Mouse (Mus musculus) kidney, postnatal 0 days (tissue): ENCODE measurements at regions not wholly inside any gene's neighbourhood (a gene's known extent, or its start where the extent isn't known, plus 50 kb on each side); places are given as distances from the start of the nearest gene placed in this dataset.
"Not testable (repeated sequence)": the region's sequence is repeated elsewhere in the genome, so short reads cannot be mapped to it uniquely, and the experiment has no call there.

Experiments used
- ATAC-seq: fragments of 200-750 bp; cut with Nextera tagmentation; replicated peaks from 2 replicates; pipeline ENCODE4 v1.8.0; 2017; ENCODE audit warnings: low read depth, moderate number of reproducible peaks, moderate TSS enrichment, moderate library complexity; ENCODE audit not compliant: low FRiP score
- DNase-seq: peaks from one replicate; pipeline ENCODE4 v3.0.0-alpha.2; 2016; ENCODE audit warnings: low spot score
- H3K27ac ChIP-seq: fragments of 300-500 bp; sonication (generic); 2 replicates; pipeline ENCODE4 v1.5.1; 2014; ENCODE audit warnings: mild to moderate bottlenecking
- H3K27me3 ChIP-seq: fragments of 300-500 bp; sonication (generic); 2 replicates; pipeline ENCODE4 v1.6.1; 2014; ENCODE audit warnings: low read length, mixed read lengths; ENCODE audit not compliant: insufficient read depth
- H3K36me3 ChIP-seq: fragments of 300-500 bp; sonication (generic); 2 replicates; pipeline ENCODE4 v1.6.1; 2014; ENCODE audit warnings: low read length, mixed read lengths; ENCODE audit not compliant: insufficient read depth
- H3K4me1 ChIP-seq: fragments of 300-500 bp; sonication (generic); replicated peaks from 2 replicates; pipeline ENCODE4 v1.6.1; 2014; ENCODE audit warnings: antibody characterized with exemption, low read length, mixed read lengths; ENCODE audit not compliant: insufficient read depth
- H3K4me2 ChIP-seq: fragments of 300-500 bp; sonication (generic); 2 replicates; pipeline ENCODE4 v1.6.1; 2014; ENCODE audit warnings: mild to moderate bottlenecking, low read length, moderate library complexity, mixed read lengths
- H3K4me3 ChIP-seq: fragments of 300-500 bp; sonication (generic); replicated peaks from 2 replicates; pipeline ENCODE4 v1.5.1; 2014; ENCODE audit warnings: low read depth, low read length
- H3K9ac ChIP-seq: fragments of 300-500 bp; sonication (generic); 2 replicates; pipeline ENCODE4 v1.6.1; 2014; ENCODE audit warnings: low read depth, low read length
- H3K9me3 ChIP-seq: fragments of 300-500 bp; sonication (generic); replicated peaks from 2 replicates; pipeline ENCODE4 v1.6.1; 2016; ENCODE audit warnings: low read length, inconsistent platforms, mixed read lengths
- CTCF ChIP-seq: IDR thresholded peaks from 2 replicates; pipeline ENCODE4 v1.5.1; 2016; ENCODE audit warnings: antibody characterized with exemption, low read depth, mild to moderate bottlenecking, moderate library complexity
- WGBS: fragments of 180-500 bp; shearing (Covaris S2); extraction: QIAGEN DNeasy Blood & Tissue Kit; methylation state at CpG from one replicate; pipeline ENCODE4 v1.1.7; 2014; 5-methylcytosine and 5-hydroxymethylcytosine counted together

DNA sequence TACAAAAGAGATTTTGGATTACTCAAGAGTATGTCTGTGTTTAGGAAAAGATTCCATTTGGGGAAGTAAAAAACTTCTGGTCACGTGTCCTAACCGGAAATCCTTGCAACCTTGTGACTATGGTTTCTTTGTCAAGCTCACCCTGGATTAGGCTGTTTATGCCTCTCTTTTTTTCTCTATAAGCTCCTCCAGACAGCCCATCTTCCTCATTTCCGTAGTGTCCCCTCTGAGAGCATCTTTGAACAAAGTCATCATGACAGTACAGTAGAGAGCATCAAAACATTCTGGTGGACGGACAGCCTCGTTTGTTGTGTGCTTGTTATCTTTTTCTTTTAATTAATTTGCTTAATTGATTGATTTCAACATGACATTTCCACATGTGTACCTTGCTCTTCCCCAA lies 112.7 kb downstream of the Naa11 start:
- Histone ChIP-seq H3K9me3 (no peaks in the 10 kb centered on the region), H3K36me3 (no peaks in the 10 kb centered on the region), H3K9ac (no peak overlapping the region), H3K27ac (no peak overlapping the region), H3K27me3 (no peaks in the 10 kb centered on the region), H3K4me3 (no peak overlapping the region), H3K4me1 (no peaks in the 10 kb centered on the region), H3K4me2 (no peak overlapping the region)
- TF ChIP-seq CTCF, result no peak
- ATAC-seq, result no peak
- DNase-seq, result no peak
- 76% methylated on average over 5 of the region's 5 CpGs for WGBS

DNA sequence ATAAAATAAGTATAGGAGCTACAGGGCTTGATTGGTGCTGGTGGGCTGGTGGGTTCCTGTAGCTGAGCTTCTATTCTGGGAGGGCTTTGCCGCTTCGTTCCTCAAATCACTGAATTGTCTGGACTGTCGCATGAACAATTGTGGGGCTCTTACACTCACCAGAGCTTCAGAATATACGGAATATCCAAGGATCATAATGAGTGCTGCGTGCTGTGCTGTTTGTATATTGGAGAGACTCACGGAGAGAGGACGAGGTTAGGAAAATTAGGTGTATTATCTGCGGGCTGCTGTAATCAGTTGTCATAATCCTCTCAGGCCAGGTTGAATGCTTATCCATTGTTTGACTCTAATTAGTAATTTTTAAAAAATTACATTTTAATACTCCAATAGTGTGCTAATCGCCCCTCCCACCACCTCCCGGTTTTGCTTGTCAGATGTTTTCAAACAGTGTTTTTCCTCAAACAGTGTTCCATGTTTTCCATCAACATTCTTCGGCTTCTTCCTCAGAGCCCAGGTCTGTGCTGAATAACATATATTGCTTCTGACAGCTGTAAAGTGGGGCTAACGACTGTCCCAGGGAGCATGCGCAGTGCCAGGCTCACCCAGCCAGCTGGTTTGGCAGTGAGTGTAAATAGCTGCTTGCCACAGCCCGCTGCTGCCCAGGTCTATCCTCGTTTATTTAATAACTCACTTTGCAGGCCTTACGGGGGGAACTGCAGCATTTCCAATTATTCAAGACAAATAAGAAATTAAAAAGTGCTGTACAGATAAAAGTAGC lies 114.2 kb downstream of the Naa11 start:
- TF ChIP-seq CTCF, result no peak
- H3K9me3 ChIP-seq, result no peaks in the 10 kb centered on the region
- H3K27me3 ChIP-seq, result no peaks in the 10 kb centered on the region
- no peak overlapping the region for H3K9ac ChIP-seq
- no peaks in the 10 kb centered on the region for H3K36me3 ChIP-seq
- peak overlapping the region; percentile 21; the same call in 1 of the 2 replicates for H3K4me2 ChIP-seq
- DNase-seq (no peak), ATAC-seq (no peak)
- no peaks in the 10 kb centered on the region for H3K4me1 ChIP-seq
- 74% methylated on average over 16 of the region's 16 CpGs for WGBS
- no peak overlapping the region for H3K4me3 ChIP-seq
- no peak overlapping the region for H3K27ac ChIP-seq

DNA sequence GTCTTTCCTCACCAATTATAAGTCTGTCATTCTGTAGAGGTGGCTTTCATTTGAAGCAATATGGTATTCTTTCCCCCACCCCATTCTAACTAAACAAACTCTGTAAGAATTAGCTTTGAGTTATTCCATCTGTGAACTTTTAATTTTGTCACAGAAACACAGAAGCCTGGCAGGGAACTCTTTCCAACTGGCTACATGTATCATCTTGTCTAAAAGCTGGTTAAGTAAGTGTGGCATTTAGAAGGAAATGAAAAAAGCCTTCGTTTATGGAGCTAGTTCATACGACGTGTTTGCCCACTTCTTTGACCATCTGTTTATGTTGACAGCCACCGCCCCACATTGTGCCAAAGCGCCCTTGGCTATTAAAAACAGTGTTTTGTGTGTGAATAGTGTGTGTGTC lies 115.5 kb downstream of the Naa11 start:
- Histone ChIP-seq H3K36me3 (no peaks in the 10 kb centered on the region), H3K4me1 (no peaks in the 10 kb centered on the region), H3K4me3 (no peak overlapping the region), H3K27ac (no peak overlapping the region), H3K4me2 (no peak overlapping the region), H3K27me3 (no peaks in the 10 kb centered on the region), H3K9ac (no peak overlapping the region), H3K9me3 (no peaks in the 10 kb centered on the region)
- no peak for ATAC-seq
- DNase-seq, result no peak
- TF ChIP-seq CTCF, result no peak
- WGBS, result 82% methylated on average over 5 of the region's 5 CpGs

DNA sequence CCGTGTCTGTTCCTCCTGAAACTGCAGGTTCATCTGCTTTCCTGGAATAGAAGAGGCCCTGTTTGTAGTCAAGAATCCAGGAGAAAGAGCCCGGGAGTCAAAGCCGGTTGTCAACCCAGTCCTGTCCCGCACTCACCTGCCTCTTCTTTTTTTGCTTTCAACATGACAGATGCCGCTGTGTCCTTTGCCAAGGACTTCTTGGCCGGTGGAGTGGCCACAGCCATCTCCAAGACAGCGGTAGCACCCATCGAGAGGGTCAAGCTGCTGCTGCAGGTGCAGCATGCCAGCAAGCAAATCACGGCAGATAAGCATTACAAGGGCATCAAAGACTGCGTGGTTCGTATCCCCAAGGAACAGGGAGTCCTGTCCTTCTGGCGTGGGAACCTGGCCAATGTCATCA lies 127.5 kb downstream of the Naa11 start:
- not testable (repeated sequence) for H3K4me1 ChIP-seq, H3K9me3 ChIP-seq, H3K9ac ChIP-seq, H3K4me3 ChIP-seq, ATAC-seq, H3K27ac ChIP-seq, DNase-seq, H3K4me2 ChIP-seq, H3K27me3 ChIP-seq, H3K36me3 ChIP-seq
- 86% methylated on average over 12 of the region's 12 CpGs for WGBS

DNA sequence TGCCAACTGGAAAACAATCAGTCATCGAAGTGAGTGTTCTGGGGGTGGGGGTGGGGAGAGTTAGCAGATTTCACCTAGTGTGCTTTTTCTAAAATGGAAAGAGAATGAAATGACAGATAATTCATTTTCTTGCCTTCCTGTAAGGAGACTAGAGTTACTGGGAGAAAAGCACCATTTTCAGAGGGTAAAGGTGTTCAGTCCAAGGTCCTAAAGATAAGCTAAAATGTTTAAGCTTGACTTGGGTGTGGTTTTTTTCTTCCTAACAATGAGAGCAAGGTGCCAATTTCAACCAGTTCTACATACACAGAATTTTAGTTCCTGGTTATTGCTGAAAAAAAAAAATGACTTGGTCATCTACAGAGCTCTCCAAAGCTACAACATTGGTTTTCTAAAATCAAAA lies 135.1 kb downstream of the Naa11 start:
- Histone ChIP-seq H3K27me3 (no peaks in the 10 kb centered on the region), H3K9ac (no peak overlapping the region), H3K4me1 (no peaks in the 10 kb centered on the region), H3K4me2 (no peak overlapping the region), H3K27ac (no peak overlapping the region), H3K4me3 (no peak overlapping the region), H3K36me3 (no peaks in the 10 kb centered on the region), H3K9me3 (no peaks in the 10 kb centered on the region)
- ATAC-seq (no peak), DNase-seq (no peak)
- WGBS, result 74% methylated on average over 1 of the region's 1 CpGs
- TF ChIP-seq CTCF, result no peak

DNA sequence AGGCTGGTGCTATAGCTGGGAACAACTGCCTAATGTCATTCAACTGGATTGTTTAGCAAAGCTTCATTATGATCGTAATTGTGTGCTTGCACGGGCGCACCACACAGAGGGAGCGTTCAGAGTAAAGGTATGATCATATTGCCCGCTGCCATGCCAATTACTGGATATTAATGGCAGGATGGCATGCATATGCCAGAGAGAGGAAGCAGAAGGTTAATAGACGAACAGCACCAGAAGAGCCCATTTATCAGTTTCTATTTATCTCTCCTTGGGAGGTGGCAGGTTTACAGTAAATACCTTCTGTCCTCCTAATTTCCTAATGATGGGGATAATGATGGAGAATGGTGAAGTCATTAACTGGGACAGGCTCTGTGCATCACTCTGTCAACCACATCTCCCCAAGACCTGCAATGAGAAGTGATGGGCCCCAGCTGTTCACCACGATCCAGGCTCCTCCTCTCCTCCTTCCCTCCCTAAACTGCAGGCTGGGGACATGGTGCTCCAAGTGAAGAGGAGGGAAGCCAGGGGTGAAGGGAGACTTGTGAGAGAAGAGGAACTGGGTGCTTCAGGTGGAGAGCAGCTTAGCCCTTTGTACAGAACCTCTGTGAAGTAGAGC lies 135.6 kb downstream of the Naa11 start:
- H3K27me3 ChIP-seq, result no peaks in the 10 kb centered on the region
- no peaks in the 10 kb centered on the region for H3K9me3 ChIP-seq
- DNase-seq, result no peak
- no peak overlapping the region for H3K27ac ChIP-seq
- TF ChIP-seq CTCF, result no peak
- no peak overlapping the region for H3K4me3 ChIP-seq
- no peaks in the 10 kb centered on the region for H3K4me1 ChIP-seq
- H3K36me3 ChIP-seq, result no peaks in the 10 kb centered on the region
- no peak overlapping the region for H3K4me2 ChIP-seq
- 58% methylated on average over 7 of the region's 7 CpGs for whole genome bisulfite sequencing
- no peak overlapping the region for H3K9ac ChIP-seq
- no peak for ATAC-seq

DNA sequence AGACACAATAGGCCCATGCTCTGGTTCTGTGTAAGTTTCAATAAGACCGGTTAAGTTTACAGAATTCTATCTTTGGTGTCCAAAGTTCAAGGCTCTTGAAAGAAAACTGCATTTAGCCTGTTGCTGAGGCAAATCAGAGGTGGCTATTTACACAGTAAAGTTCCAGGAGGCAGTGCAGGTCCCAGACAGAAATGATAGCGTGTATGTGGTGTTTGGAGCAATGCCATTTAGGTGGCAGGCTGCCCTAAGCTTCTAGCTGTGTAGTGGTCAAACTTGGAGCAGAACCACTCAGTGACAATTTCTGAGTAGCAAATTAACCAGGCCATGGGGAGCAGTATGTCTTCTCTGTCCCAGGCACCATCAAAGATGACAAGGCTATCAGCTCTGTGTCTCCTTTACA lies 125.5 kb upstream of the Paqr3 start:
- TF ChIP-seq CTCF, result no peak
- ATAC-seq (no peak), DNase-seq (no peak)
- H3K4me3 ChIP-seq, result no peak overlapping the region
- H3K36me3 ChIP-seq, result no peaks in the 10 kb centered on the region
- H3K9me3 ChIP-seq, result no peaks in the 10 kb centered on the region
- H3K4me1 ChIP-seq, result no peaks in the 10 kb centered on the region
- 92% methylated on average over 2 of the region's 2 CpGs for WGBS
- no peak overlapping the region for H3K4me2 ChIP-seq
- no peak overlapping the region for H3K9ac ChIP-seq
- H3K27me3 ChIP-seq, result no peaks in the 10 kb centered on the region
- H3K27ac ChIP-seq, result no peak overlapping the region
